Mouse (Mus musculus) forebrain, embryonic 16.5 days (tissue): ENCODE results near the gene Avil. TPM values are rescaled to one million over a fixed set of nuclear protein-coding genes. Genes with fewer than 3 reads are reported as not detected.
A peak's percentile ranks its signal among the peaks of the same experiment; 100 is the strongest.

Experiments
- ATAC-seq: fragments of 200-750 bp; cut with Nextera tagmentation; 2 replicates; pipeline ENCODE4 v1.8.0; 2017; ENCODE audit warnings: mild to moderate bottlenecking, moderate library complexity
- H3K27ac ChIP-seq: fragments of 300-500 bp; sonication (generic); 2 replicates; pipeline ENCODE4 v1.5.1; 2014; ENCODE audit warnings: low read length, control low read depth
- H3K27me3 ChIP-seq: fragments of 300-500 bp; sonication (generic); replicated peaks from 2 replicates; pipeline ENCODE4 v1.6.1; 2014; ENCODE audit warnings: low read length; ENCODE audit not compliant: control insufficient read depth, insufficient read depth
- H3K36me3 ChIP-seq: fragments of 300-500 bp; sonication (generic); 2 replicates; pipeline ENCODE4 v1.6.1; 2014; ENCODE audit not compliant: control insufficient read depth, insufficient read depth
- H3K4me1 ChIP-seq: fragments of 300-500 bp; sonication (generic); replicated peaks from 2 replicates; pipeline ENCODE4 v1.6.1; 2014; ENCODE audit warnings: low read length; ENCODE audit not compliant: control insufficient read depth, insufficient read depth
- H3K4me2 ChIP-seq: fragments of 300-500 bp; sonication (generic); 2 replicates; pipeline ENCODE4 v1.6.1; 2014; ENCODE audit warnings: mild to moderate bottlenecking, low read length, control low read depth
- H3K4me3 ChIP-seq: fragments of 300-500 bp; sonication (generic); replicated peaks from 2 replicates; pipeline ENCODE4 v1.5.1; 2014; ENCODE audit warnings: mild to moderate bottlenecking, low read length, control low read depth
- H3K9ac ChIP-seq: fragments of 300-500 bp; sonication (generic); replicated peaks from 2 replicates; pipeline ENCODE4 v1.6.1; 2014; ENCODE audit warnings: low read depth, low read length, control low read depth
- H3K9me3 ChIP-seq: fragments of 300-500 bp; sonication (generic); 2 replicates; pipeline ENCODE4 v1.6.1; 2016; ENCODE audit warnings: low read length; ENCODE audit not compliant: control insufficient read depth
- WGBS: fragments of 180-500 bp; shearing (Covaris S2); extraction: QIAGEN DNeasy Blood & Tissue Kit; methylation state at CpG from one replicate; pipeline ENCODE4 v1.1.7; 2014; 5-methylcytosine and 5-hydroxymethylcytosine counted together
- polyA plus RNA-seq: library from polyadenylated mRNA; unstranded; fragments of >200 nt; fragmentation: Nextera tagmentation; extraction: Ambion mirVana; gene quantifications from 2 replicates; pipeline ENCODE4 v1.2.1, GENCODE M21; 2015

Gene Avil
- polyA plus RNA-seq, 1 experiment from 2014 or later, result 0.15 TPM

- no peak overlapping the region for H3K27ac ChIP-seq
- no peak overlapping the region for H3K9ac ChIP-seq
- H3K9me3 ChIP-seq, result no peaks in the 10 kb centered on the region
- no peak for ATAC-seq
- 0 out of 2 replicates have a peak, but pooled peaks cover 2% of the 10 kb centered on the region for H3K36me3 ChIP-seq
- H3K4me3 ChIP-seq, result no peak overlapping the region
- 3% methylated on average over 29 of the region's 29 CpGs for WGBS
- no peak overlapping the region for H3K4me2 ChIP-seq
- 0 out of 2 replicates have a peak, but pooled peaks cover 4% of the 10 kb centered on the region for H3K4me1 ChIP-seq
- peaks cover 38% of the 10 kb centered on the region for H3K27me3 ChIP-seq
These were observed 49.0 kb downstream of the Avil start for GRCm38 (mm10) chr10:127049395-127050118.

GRCm38 (mm10) chr10:127050119-127050474 lies 49.6 kb downstream of the Avil start:
- Histone ChIP-seq H3K36me3 (peaks cover 6% of the 10 kb centered on the region), H3K4me2 (no peak overlapping the region), H3K9ac (no peak overlapping the region), H3K4me1 (0 out of 2 replicates have a peak, but pooled peaks cover 6% of the 10 kb centered on the region), H3K9me3 (no peaks in the 10 kb centered on the region), H3K27me3 (peaks cover 38% of the 10 kb centered on the region), H3K27ac (no peak overlapping the region), H3K4me3 (no peak overlapping the region)
- 15% methylated on average over 10 of the region's 10 CpGs for WGBS
- no peak for ATAC-seq

- peaks cover 23% of the 10 kb centered on the region for H3K4me1 ChIP-seq
- no peak for ATAC-seq
- WGBS, result 75% methylated on average over 4 of the region's 4 CpGs
- no peak overlapping the region for H3K27ac ChIP-seq
- peaks cover 14% of the 10 kb centered on the region for H3K36me3 ChIP-seq
- no peak overlapping the region for H3K9ac ChIP-seq
- H3K27me3 ChIP-seq, result peaks cover 17% of the 10 kb centered on the region
- H3K4me2 ChIP-seq, result no peak overlapping the region
- no peaks in the 10 kb centered on the region for H3K9me3 ChIP-seq
- H3K4me3 ChIP-seq, result no peak overlapping the region
These were observed 54.1 kb downstream of the Avil start for GRCm38 (mm10) chr10:127054646-127055045.

GRCm38 (mm10) chr10:127055406-127055805 lies 54.9 kb downstream of the Avil start:
- Histone ChIP-seq H3K36me3 (peaks cover 14% of the 10 kb centered on the region), H3K27ac (no peak overlapping the region), H3K4me3 (no peak overlapping the region), H3K4me2 (no peak overlapping the region), H3K9me3 (no peaks in the 10 kb centered on the region), H3K27me3 (peaks cover 10% of the 10 kb centered on the region), H3K9ac (no peak overlapping the region), H3K4me1 (peaks cover 21% of the 10 kb centered on the region)
- 92% methylated on average over 8 of the region's 8 CpGs for WGBS
- no peak for ATAC-seq

GRCm38 (mm10) chr10:127056490-127056889 lies 56.0 kb downstream of the Avil start:
- no peak overlapping the region for H3K27ac ChIP-seq
- 93% methylated on average over 20 of the region's 20 CpGs for WGBS
- 0 out of 2 replicates have a peak, but pooled peaks cover 3% of the 10 kb centered on the region for H3K27me3 ChIP-seq
- no peak overlapping the region for H3K9ac ChIP-seq
- H3K36me3 ChIP-seq, result peaks cover 14% of the 10 kb centered on the region
- ATAC-seq, result no peak
- H3K4me2 ChIP-seq, result no peak overlapping the region
- H3K4me1 ChIP-seq, result peaks cover 31% of the 10 kb centered on the region
- no peaks in the 10 kb centered on the region for H3K9me3 ChIP-seq
- no peak overlapping the region for H3K4me3 ChIP-seq

GRCm38 (mm10) chr10:127058161-127058560 lies 57.7 kb downstream of the Avil start:
- H3K27ac ChIP-seq, result no peak overlapping the region; the same call in 1 of the 2 replicates
- no peaks in the 10 kb centered on the region for H3K27me3 ChIP-seq
- H3K4me3 ChIP-seq, result peak overlapping the region; percentile 89
- peak; percentile 29; the same call in 1 of the 2 replicates for ATAC-seq
- WGBS, result 0% methylated on average over 9 of the region's 9 CpGs
- H3K9me3 ChIP-seq, result no peaks in the 10 kb centered on the region
- peak overlapping the region; percentile 96 for H3K9ac ChIP-seq
- H3K4me2 ChIP-seq, result peak overlapping the region; percentile 83
- H3K36me3 ChIP-seq, result peaks cover 14% of the 10 kb centered on the region
- H3K4me1 ChIP-seq, result peaks cover 37% of the 10 kb centered on the region

GRCm38 (mm10) chr10:127058708-127059107 lies 58.2 kb downstream of the Avil start:
- peak overlapping the region; percentile 83 for H3K4me2 ChIP-seq
- no peak for ATAC-seq
- peak overlapping the region; percentile 89 for H3K4me3 ChIP-seq
- WGBS, result 2% methylated on average over 8 of the region's 8 CpGs
- peak overlapping the region; percentile 97 for H3K27ac ChIP-seq
- H3K36me3 ChIP-seq, result peaks cover 14% of the 10 kb centered on the region
- peaks cover 37% of the 10 kb centered on the region for H3K4me1 ChIP-seq
- H3K27me3 ChIP-seq, result no peaks in the 10 kb centered on the region
- peak overlapping the region; percentile 96 for H3K9ac ChIP-seq
- no peaks in the 10 kb centered on the region for H3K9me3 ChIP-seq

- Histone ChIP-seq H3K9me3 (no peaks in the 10 kb centered on the region), H3K27ac (peak overlapping the region; percentile 97), H3K27me3 (no peaks in the 10 kb centered on the region), H3K36me3 (peaks cover 12% of the 10 kb centered on the region), H3K9ac (peak overlapping the region; percentile 96), H3K4me2 (peak overlapping the region; percentile 83), H3K4me3 (peak overlapping the region; percentile 89), H3K4me1 (peaks cover 37% of the 10 kb centered on the region)
- 1% methylated on average over 40 of the region's 92 CpGs for WGBS
- 0 out of 2 replicates have a peak, but pooled peaks have one; percentile 2 for ATAC-seq
These were observed 58.9 kb downstream of the Avil start for GRCm38 (mm10) chr10:127059174-127059967.
